In the genomic region with DNA sequence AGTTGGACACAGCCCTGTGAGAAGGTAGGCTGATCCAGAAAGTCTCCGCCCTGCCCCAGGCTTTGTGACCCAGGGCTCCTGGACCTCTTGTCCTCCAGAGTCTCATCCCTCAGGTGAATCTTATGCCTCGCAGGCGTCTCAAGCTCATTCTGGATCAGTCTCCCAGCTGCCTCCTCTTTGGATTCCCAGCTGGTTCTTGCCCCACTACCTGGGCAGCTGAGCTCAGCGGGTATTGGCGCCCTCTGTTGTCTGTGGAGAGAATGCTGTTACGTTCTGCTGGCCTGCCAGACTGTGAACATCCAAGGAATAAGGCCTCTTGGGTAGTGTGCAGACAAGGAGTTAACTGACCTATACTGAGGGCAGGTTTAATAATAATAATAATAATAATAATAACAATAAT, we compare ENCODE assay signal across 10 mouse cellular contexts. TPM values are rescaled to one million over a fixed set of nuclear protein-coding genes. Genes with fewer than 3 reads are reported as not detected.
A peak's percentile ranks its signal among the peaks of the same experiment; 100 is the strongest.
DNase-seq lines count a peak whose midpoint lies in the region; ATAC-seq and TF ChIP-seq lines count a peak whose summit lies in the region.
"Had no signal": no experiment of that assay in that cellular context is flagged by ENCODE, and none has a peak within 500 bp of the region (broad histone marks: within the 10 kb centered on the region; RNA-seq: fewer than 3 reads in every experiment).

No protein-coding gene starts in this region.

- H3K9me3 ChIP-seq in liver, embryonic 12.5 days (replicated peaks): 0 out of 2 replicates have a peak, but pooled peaks cover 3% of the 10 kb centered on the region
- no peaks in the 10 kb centered on the region for H3K9me3 ChIP-seq in lung, postnatal 0 days (ENCODE audit: low read length)
- H3K9me3 ChIP-seq in forebrain, embryonic 14.5 days (replicated peaks; ENCODE audit: control insufficient read depth, low read length): no peaks in the 10 kb centered on the region

- H3K79me2 ChIP-seq in liver, adult 2 months (ENCODE audit: control insufficient read depth, insufficient read depth, low read length): no peaks in the 10 kb centered on the region

- H3K36me3 ChIP-seq in liver, adult 2 months (ENCODE audit: control insufficient read depth, insufficient read depth, low read length): no peaks in the 10 kb centered on the region
- H3K36me3 ChIP-seq in liver, embryonic 12.5 days: no peaks in the 10 kb centered on the region
- no peaks in the 10 kb centered on the region for H3K36me3 ChIP-seq in lung, postnatal 0 days (ENCODE audit: insufficient read depth, low read length)
- no peaks in the 10 kb centered on the region for H3K36me3 ChIP-seq in forebrain, embryonic 14.5 days (ENCODE audit: control insufficient read depth, insufficient read depth, low read length)
- H3K36me3 ChIP-seq: limb, embryonic 12.5 days had no signal

- no peak for TF ChIP-seq POLR2A in liver, adult 2 months (IDR thresholded peaks at IDR 0.05; ENCODE audit: extremely low read depth, insufficient read depth, low read length)

- no peak overlapping the region for H3K9ac ChIP-seq in liver, adult 2 months (ENCODE audit: low read depth, low read length)
- no peak overlapping the region for H3K9ac ChIP-seq in liver, embryonic 12.5 days
- no peak overlapping the region for H3K9ac ChIP-seq in lung, postnatal 0 days (replicated peaks; ENCODE audit: low read depth)
- H3K9ac ChIP-seq in forebrain, embryonic 14.5 days (ENCODE audit: low read length): no peak overlapping the region
- H3K9ac ChIP-seq: limb, embryonic 12.5 days had no signal

- no peak for DNase-seq in frontal cortex, postnatal 10 days (ENCODE audit: low spot score in 2 of 2)
- no peak for DNase-seq in liver, adult 2 months (ENCODE audit: extremely low read depth, low read depth, low spot score)
- peak; percentile 31 for DNase-seq in adipocyte (ENCODE audit: low spot score)
- DNase-seq in lung, postnatal 0 days (ENCODE audit: low spot score): peak; percentile 21
- no peak for DNase-seq in neural tube, embryonic 10.5 days (ENCODE audit: extremely low spot score, low spot score)
- DNase-seq in forebrain, embryonic 14.5 days (ENCODE audit: low spot score): no peak

- peak; percentile 82 for TF ChIP-seq CTCF in liver, adult 2 months (IDR thresholded peaks at IDR 0.05; ENCODE audit: low read depth, low read length)
- TF ChIP-seq CTCF in lung, postnatal 0 days (IDR thresholded peaks at IDR 0.05): peak; percentile 63

- no peak overlapping the region for H3K4me2 ChIP-seq in liver, embryonic 12.5 days
- no peak overlapping the region for H3K4me2 ChIP-seq in lung, postnatal 0 days (replicated peaks; ENCODE audit: low read depth, low read length)
- H3K4me2 ChIP-seq in forebrain, embryonic 14.5 days (ENCODE audit: low read length): no peak overlapping the region
- H3K4me2 ChIP-seq: limb, embryonic 12.5 days had no signal

- no peak for TF ChIP-seq EP300 in lung, postnatal 0 days (IDR thresholded peaks at IDR 0.05)

- 72% methylated on average over 6 of the region's 6 CpGs for WGBS in liver, adult 2 months
- 51% methylated on average over 6 of the region's 6 CpGs for whole genome bisulfite sequencing in liver, embryonic 12.5 days (ENCODE audit: insufficient replicate concordance)
- 60% methylated on average over 6 of the region's 6 CpGs for WGBS in lung, postnatal 0 days
- WGBS in forebrain, embryonic 14.5 days: 64% methylated on average over 6 of the region's 6 CpGs

- H3K4me3 ChIP-seq in liver, adult 2 months (ENCODE audit: insufficient read depth, low read depth, low read length): no peak overlapping the region
- H3K4me3 ChIP-seq in liver, embryonic 12.5 days: no peak overlapping the region
- H3K4me3 ChIP-seq in lung, postnatal 0 days (ENCODE audit: low read depth, low read length): no peak overlapping the region
- H3K4me3 ChIP-seq in forebrain, embryonic 14.5 days (ENCODE audit: low read depth, low read length): no peak overlapping the region
- H3K4me3 ChIP-seq: limb, embryonic 12.5 days had no signal

- H3K27ac ChIP-seq in liver, adult 2 months (replicated peaks; ENCODE audit: insufficient read depth, low read depth, low read length): no peak overlapping the region
- H3K27ac ChIP-seq in liver, embryonic 12.5 days: no peak overlapping the region
- H3K27ac ChIP-seq in lung, postnatal 0 days (ENCODE audit: low read length): no peak overlapping the region
- H3K27ac ChIP-seq in forebrain, embryonic 14.5 days (ENCODE audit: low read depth, low read length): no peak overlapping the region
- H3K27ac ChIP-seq: limb, embryonic 12.5 days had no signal

- H3K4me1 ChIP-seq in liver, adult 2 months (ENCODE audit: control insufficient read depth, insufficient read depth, low read length): no peaks in the 10 kb centered on the region
- H3K4me1 ChIP-seq in liver, embryonic 12.5 days: no peaks in the 10 kb centered on the region
- H3K4me1 ChIP-seq in lung, postnatal 0 days (ENCODE audit: insufficient read depth, low read depth, low read length): no peaks in the 10 kb centered on the region
- no peaks in the 10 kb centered on the region for H3K4me1 ChIP-seq in forebrain, embryonic 14.5 days (ENCODE audit: control insufficient read depth, insufficient read depth, low read length)
- H3K4me1 ChIP-seq: limb, embryonic 12.5 days had no signal

- peak; percentile 70; the same call in 1 of the 2 replicates for ATAC-seq in frontal cortex, adult (ENCODE audit: low TSS enrichment)
- ATAC-seq in liver, embryonic 12.5 days: no peak
- ATAC-seq in lung, postnatal 0 days: no peak
- no peak for ATAC-seq in forebrain, embryonic 14.5 days

- H3K27me3 ChIP-seq in liver, adult 2 months (ENCODE audit: control insufficient read depth, insufficient read depth, low read length): no peaks in the 10 kb centered on the region
- H3K27me3 ChIP-seq in liver, embryonic 12.5 days (replicated peaks): no peaks in the 10 kb centered on the region
- no peaks in the 10 kb centered on the region for H3K27me3 ChIP-seq in lung, postnatal 0 days (replicated peaks; ENCODE audit: insufficient read depth, low read length)
- H3K27me3 ChIP-seq in forebrain, embryonic 14.5 days (replicated peaks; ENCODE audit: control insufficient read depth, insufficient read depth, low read length): no peaks in the 10 kb centered on the region
- H3K27me3 ChIP-seq: limb, embryonic 12.5 days had no signal

RNA-seq across cellular contexts. Expression of gene Gm3285, which starts 17.2 kb away (rescaled TPM):
- total RNA-seq in liver, adult 2 months (2014; rRNA removed): not detected in 2 replicates
- polyA plus RNA-seq in liver, adult 2 months (2012; rRNA removed): not detected in 2 replicates
- not detected in 2 replicates for polyA plus RNA-seq in liver, embryonic 12.5 days (2016; fragmentation: Nextera tagmentation; extraction: Ambion mirVana)
- not detected in 2 replicates for polyA plus RNA-seq in lung, postnatal 0 days (2015; fragmentation: Nextera tagmentation; extraction: Ambion mirVana)
- not detected in 2 replicates for polyA plus RNA-seq in forebrain, embryonic 14.5 days (2014; fragmentation: Nextera tagmentation; extraction: Ambion mirVana)
- total RNA-seq: neutrophil, adult 5-6 weeks had no signal
- polyA plus RNA-seq: limb, embryonic 12.5 days had no signal

RNA-seq across cellular contexts. Expression of gene Lrrc3, which starts 23.4 kb away (rescaled TPM):
- 20.9 and 26.7 TPM in 2 replicates for total RNA-seq in liver, adult 2 months (2014; rRNA removed)
- 57.0 and 64.1 TPM in 2 replicates for polyA plus RNA-seq in liver, adult 2 months (2012; rRNA removed)
- polyA plus RNA-seq in liver, embryonic 12.5 days (2016; fragmentation: Nextera tagmentation; extraction: Ambion mirVana): 8.5 and 8.7 TPM in 2 replicates
- 1.2 and 1.6 TPM in 2 replicates for polyA plus RNA-seq in lung, postnatal 0 days (2015; fragmentation: Nextera tagmentation; extraction: Ambion mirVana)
- polyA plus RNA-seq in forebrain, embryonic 14.5 days (2014; fragmentation: Nextera tagmentation; extraction: Ambion mirVana): 6.4 and 8.4 TPM in 2 replicates

RNA-seq across cellular contexts. Expression of gene Gm10318, which starts 26.3 kb away (rescaled TPM):
- total RNA-seq in liver, adult 2 months (2014; rRNA removed): not detected in 2 replicates
- not detected in 2 replicates for polyA plus RNA-seq in liver, adult 2 months (2012; rRNA removed)
- polyA plus RNA-seq in liver, embryonic 12.5 days (2016; fragmentation: Nextera tagmentation; extraction: Ambion mirVana): not detected in 2 replicates
- not detected in 2 replicates for polyA plus RNA-seq in lung, postnatal 0 days (2015; fragmentation: Nextera tagmentation; extraction: Ambion mirVana)
- polyA plus RNA-seq in forebrain, embryonic 14.5 days (2014; fragmentation: Nextera tagmentation; extraction: Ambion mirVana): not detected in 2 replicates
- total RNA-seq: neutrophil, adult 5-6 weeks had no signal
- polyA plus RNA-seq: limb, embryonic 12.5 days had no signal

RNA-seq across cellular contexts. Expression of gene Gm36176, which starts 32.4 kb away (rescaled TPM):
- not detected in 2 replicates for total RNA-seq in liver, adult 2 months (2014; rRNA removed)
- polyA plus RNA-seq in liver, adult 2 months (2012; rRNA removed): not detected in 2 replicates
- polyA plus RNA-seq in liver, embryonic 12.5 days (2016; fragmentation: Nextera tagmentation; extraction: Ambion mirVana): not detected in 2 replicates
- not detected in 2 replicates for polyA plus RNA-seq in lung, postnatal 0 days (2015; fragmentation: Nextera tagmentation; extraction: Ambion mirVana)
- not detected in 2 replicates for polyA plus RNA-seq in forebrain, embryonic 14.5 days (2014; fragmentation: Nextera tagmentation; extraction: Ambion mirVana)
- total RNA-seq: neutrophil, adult 5-6 weeks had no signal
- polyA plus RNA-seq: limb, embryonic 12.5 days had no signal

RNA-seq across cellular contexts. Expression of gene Krtap10-10, which starts 43.2 kb away (rescaled TPM):
- total RNA-seq in liver, adult 2 months (2014; rRNA removed): not detected in 2 replicates
- not detected in 2 replicates for polyA plus RNA-seq in liver, adult 2 months (2012; rRNA removed)
- polyA plus RNA-seq in liver, embryonic 12.5 days (2016; fragmentation: Nextera tagmentation; extraction: Ambion mirVana): not detected in 2 replicates
- not detected in 2 replicates for polyA plus RNA-seq in lung, postnatal 0 days (2015; fragmentation: Nextera tagmentation; extraction: Ambion mirVana)
- not detected in 2 replicates for polyA plus RNA-seq in forebrain, embryonic 14.5 days (2014; fragmentation: Nextera tagmentation; extraction: Ambion mirVana)
- total RNA-seq: neutrophil, adult 5-6 weeks had no signal
- polyA plus RNA-seq: limb, embryonic 12.5 days had no signal

Comparison
In these comparisons a context has a peak if more than half of its experiments do, and no peak if none do; other contexts are left out.
1. DNase-seq: peak in adipocyte (single experiment) and lung, postnatal 0 days (single experiment); none in frontal cortex, postnatal 10 days (0 of 2), liver, adult 2 months (single experiment), neural tube, embryonic 10.5 days (single experiment) and forebrain, embryonic 14.5 days (single experiment).